Mouse (Mus musculus) liver, embryonic 13.5 days (tissue): Measurements from ENCODE around the gene Ripk1. TPM values are rescaled to one million over a fixed set of nuclear protein-coding genes. Genes with fewer than 3 reads are reported as not detected.
A peak's percentile ranks its signal among the peaks of the same experiment; 100 is the strongest.
"Not testable (repeated sequence)": the region's sequence is repeated elsewhere in the genome, so short reads cannot be mapped to it uniquely, and the experiment has no call there.

Experiments used
- ATAC-seq: fragments of 200-750 bp; cut with Nextera tagmentation; 2 replicates; pipeline ENCODE4 v1.8.0; 2017; ENCODE audit warnings: low read depth, mild to moderate bottlenecking, moderate number of reproducible peaks, moderate library complexity
- DNase-seq: peaks from one replicate; pipeline ENCODE4 v3.0.0; 2022
- H3K27ac ChIP-seq: fragments of 300-500 bp; sonication (generic); 2 replicates; pipeline ENCODE4 v1.5.1; 2015; ENCODE audit warnings: moderate library complexity, mild to moderate bottlenecking, inconsistent platforms
- H3K27me3 ChIP-seq: fragments of 300-500 bp; sonication (generic); 2 replicates; pipeline ENCODE4 v1.6.1; 2015; ENCODE audit warnings: mild to moderate bottlenecking, inconsistent platforms
- H3K36me3 ChIP-seq: fragments of 300-500 bp; sonication (generic); 2 replicates; pipeline ENCODE4 v1.6.1; 2015; ENCODE audit warnings: mild to moderate bottlenecking, inconsistent platforms
- H3K4me1 ChIP-seq: fragments of 300-500 bp; sonication (generic); replicated peaks from 2 replicates; pipeline ENCODE4 v1.6.1; 2015; ENCODE audit warnings: inconsistent platforms
- H3K4me2 ChIP-seq: fragments of 300-500 bp; sonication (generic); 2 replicates; pipeline ENCODE4 v1.6.1; 2015; ENCODE audit warnings: inconsistent platforms, mild to moderate bottlenecking, moderate library complexity
- H3K4me3 ChIP-seq: fragments of 300-500 bp; sonication (generic); replicated peaks from 2 replicates; pipeline ENCODE4 v1.5.1; 2015; ENCODE audit warnings: mild to moderate bottlenecking, inconsistent platforms
- H3K9ac ChIP-seq: fragments of 300-500 bp; sonication (generic); 2 replicates; pipeline ENCODE4 v1.6.1; 2015; ENCODE audit warnings: mild to moderate bottlenecking, inconsistent platforms
- H3K9me3 ChIP-seq: fragments of 300-500 bp; sonication (generic); replicated peaks from 2 replicates; pipeline ENCODE4 v1.6.1; 2016; ENCODE audit warnings: inconsistent platforms
- WGBS: fragments of 180-500 bp; shearing (Covaris S2); methylation state at CpG from one replicate; pipeline ENCODE4 v1.1.7; 2015; ENCODE audit not compliant: insufficient replicate concordance; 5-methylcytosine and 5-hydroxymethylcytosine counted together
- polyA plus RNA-seq: library from polyadenylated mRNA; unstranded; fragments of >200 nt; fragmentation: Nextera tagmentation; extraction: Ambion mirVana; gene quantifications from 2 replicates; pipeline ENCODE4 v1.2.1, GENCODE M21; 2015

Gene Ripk1
- polyA plus RNA-seq, 1 experiment from 2014 or later, result 11.6 TPM

DNA sequence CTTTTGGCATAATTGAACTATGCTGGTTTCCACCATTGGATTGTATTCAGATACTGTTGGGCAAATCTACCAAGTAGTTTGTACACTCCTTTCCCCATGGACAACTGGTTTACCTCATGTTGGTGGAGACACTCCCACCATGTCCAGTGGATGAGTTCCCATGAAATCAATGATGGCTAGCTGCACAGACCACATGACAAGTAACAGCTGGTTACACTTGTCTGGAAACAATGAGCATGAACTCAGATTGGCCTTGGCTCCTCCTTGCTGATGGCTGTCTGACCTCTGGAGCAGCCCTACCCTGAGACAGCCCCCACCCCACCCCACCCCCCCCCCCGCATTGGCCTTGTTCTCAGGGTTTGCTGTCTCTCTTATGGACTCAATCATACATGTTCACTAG, 55.1 kb downstream of the Ripk1 start:
- Histone ChIP-seq H3K9ac (no peak overlapping the region), H3K36me3 (peaks cover 7% of the 10 kb centered on the region), H3K4me2 (no peak overlapping the region), H3K4me1 (peaks cover 8% of the 10 kb centered on the region), H3K27ac (no peak overlapping the region), H3K4me3 (no peak overlapping the region), H3K9me3 (no peaks in the 10 kb centered on the region), H3K27me3 (no peaks in the 10 kb centered on the region)
- no peak for ATAC-seq
- 68% methylated on average over 1 of the region's 1 CpGs for WGBS
- DNase-seq, result no peak

DNA sequence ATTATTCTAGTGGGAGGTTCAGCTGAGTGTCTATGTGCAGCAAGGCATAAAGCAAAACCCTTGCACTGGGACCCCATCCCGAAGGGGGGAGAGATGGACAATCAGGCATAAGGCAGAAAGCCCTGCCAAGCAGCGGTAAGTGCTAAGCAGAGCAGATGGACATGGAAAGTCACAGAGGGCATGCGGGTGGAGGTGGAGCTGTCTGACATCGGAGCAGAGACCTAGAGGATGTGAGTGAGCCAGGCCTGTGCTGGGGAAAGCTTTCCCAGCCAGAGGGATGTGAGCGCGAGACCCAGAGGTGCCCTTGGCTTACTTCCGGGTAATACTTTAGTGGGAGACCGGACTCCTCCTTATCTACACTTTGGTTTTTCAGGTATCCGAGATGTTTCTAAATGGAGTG, 57.9 kb downstream of the Ripk1 start:
- Histone ChIP-seq H3K4me1 (no peaks in the 10 kb centered on the region), H3K9me3 (no peaks in the 10 kb centered on the region), H3K9ac (no peak overlapping the region), H3K27me3 (no peaks in the 10 kb centered on the region), H3K36me3 (peaks cover 7% of the 10 kb centered on the region), H3K27ac (no peak overlapping the region), H3K4me3 (no peak overlapping the region), H3K4me2 (no peak overlapping the region)
- WGBS, result 74% methylated on average over 9 of the region's 9 CpGs
- DNase-seq (no peak), ATAC-seq (no peak)

DNA sequence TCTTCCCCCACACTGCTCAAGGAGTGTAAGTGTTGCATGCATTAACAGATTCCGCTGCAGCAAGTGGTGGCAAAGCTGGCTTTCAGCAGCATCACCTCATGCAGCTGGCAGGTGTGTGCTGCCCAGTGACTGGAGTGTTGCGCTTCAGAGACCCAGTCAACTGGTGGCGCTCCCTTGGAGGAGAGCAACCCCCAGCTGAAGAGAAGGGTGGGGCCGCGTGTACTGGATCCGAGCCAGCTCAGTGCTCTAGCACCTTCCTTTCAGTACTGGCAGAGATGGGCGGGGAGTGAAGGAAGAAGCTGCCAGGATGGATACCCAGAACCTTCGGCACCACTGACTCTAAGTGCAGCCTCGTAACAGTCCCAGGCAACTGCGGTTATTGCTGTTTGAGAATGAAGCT, 60.3 kb downstream of the Ripk1 start:
- Histone ChIP-seq H3K4me3 (no peak overlapping the region), H3K4me2 (no peak overlapping the region), H3K27me3 (no peaks in the 10 kb centered on the region), H3K27ac (no peak overlapping the region), H3K9me3 (no peaks in the 10 kb centered on the region), H3K4me1 (no peaks in the 10 kb centered on the region), H3K36me3 (no peaks in the 10 kb centered on the region), H3K9ac (no peak overlapping the region)
- DNase-seq (no peak), ATAC-seq (no peak)
- WGBS, result 74% methylated on average over 10 of the region's 10 CpGs

DNA sequence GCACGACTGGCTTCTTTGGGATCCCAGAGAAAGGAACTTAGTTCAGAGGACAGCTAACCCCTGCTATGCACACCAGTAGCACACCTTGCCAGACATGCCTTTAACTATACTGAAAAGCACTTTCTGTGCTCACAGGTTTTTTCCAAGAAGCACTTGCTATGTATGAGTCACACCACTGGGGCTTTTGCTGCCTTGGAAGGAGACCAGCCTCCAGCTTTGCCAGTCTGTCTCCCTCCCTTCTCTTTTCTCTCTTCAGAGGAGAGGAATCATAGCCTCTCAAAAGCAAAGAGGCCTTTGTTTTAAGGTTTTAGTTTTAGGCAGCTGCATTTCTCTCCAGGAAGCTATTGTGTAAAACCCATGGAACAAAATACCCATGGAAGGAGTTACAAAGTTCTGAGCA, 64.2 kb downstream of the Ripk1 start:
- H3K9ac ChIP-seq, result no peak overlapping the region
- no peaks in the 10 kb centered on the region for H3K9me3 ChIP-seq
- ATAC-seq (no peak), DNase-seq (no peak)
- H3K4me3 ChIP-seq, result no peak overlapping the region
- H3K4me1 ChIP-seq, result no peaks in the 10 kb centered on the region; the same call in 1 of the 2 replicates
- no peaks in the 10 kb centered on the region for H3K27me3 ChIP-seq
- no peak overlapping the region for H3K4me2 ChIP-seq
- no peak overlapping the region for H3K27ac ChIP-seq
- 53% methylated on average over 1 of the region's 1 CpGs for WGBS
- H3K36me3 ChIP-seq, result no peaks in the 10 kb centered on the region

DNA sequence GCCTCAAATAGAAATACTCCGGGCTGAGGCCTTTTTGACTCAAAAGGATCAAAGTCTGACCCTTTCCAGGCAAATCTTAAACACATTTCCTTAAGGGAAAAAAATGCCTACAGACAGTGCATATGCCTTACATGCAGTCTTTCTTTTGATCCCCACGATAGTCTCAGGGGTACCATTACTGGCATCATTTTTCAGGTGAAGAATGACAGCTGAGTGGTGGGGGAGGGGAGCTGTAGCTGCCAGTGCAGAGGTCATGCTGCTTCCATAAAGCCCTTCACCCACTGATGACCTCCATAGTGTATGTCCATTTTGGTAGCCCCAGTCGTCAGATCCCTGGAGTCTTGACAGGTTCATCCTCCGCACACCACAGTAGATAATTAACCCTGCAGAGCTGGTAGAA, 68.1 kb downstream of the Ripk1 start:
- Histone ChIP-seq H3K27me3 (no peaks in the 10 kb centered on the region), H3K9me3 (no peaks in the 10 kb centered on the region), H3K4me3 (no peak overlapping the region), H3K36me3 (peaks cover 6% of the 10 kb centered on the region), H3K9ac (no peak overlapping the region), H3K4me1 (no peaks in the 10 kb centered on the region; the same call in 1 of the 2 replicates), H3K4me2 (no peak overlapping the region), H3K27ac (no peak overlapping the region)
- WGBS, result 71% methylated on average over 4 of the region's 4 CpGs
- DNase-seq (no peak), ATAC-seq (no peak)

DNA sequence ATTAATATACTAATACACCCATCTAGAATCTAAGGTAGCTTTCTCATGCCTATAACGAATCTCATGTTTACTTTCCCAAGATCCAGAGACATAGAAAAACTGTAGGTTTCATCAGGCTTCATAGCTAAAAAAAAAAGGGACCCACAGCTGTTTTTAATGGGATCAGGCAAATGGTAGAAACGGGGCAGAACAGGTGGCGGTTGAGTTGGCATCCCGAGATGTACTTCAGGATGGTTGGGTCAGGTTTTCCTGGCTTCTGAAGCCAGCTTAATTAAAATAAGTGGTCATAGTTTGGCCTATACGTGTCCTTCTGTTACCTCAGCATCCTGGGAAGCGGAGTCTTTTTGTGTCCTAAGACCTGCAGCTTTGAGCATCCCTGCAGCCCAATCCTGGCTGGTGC, 69.7 kb downstream of the Ripk1 start:
- DNase-seq (no peak), ATAC-seq (no peak)
- Histone ChIP-seq H3K4me3 (no peak overlapping the region), H3K4me2 (no peak overlapping the region), H3K9ac (no peak overlapping the region), H3K27ac (no peak overlapping the region), H3K9me3 (no peaks in the 10 kb centered on the region), H3K36me3 (peaks cover 13% of the 10 kb centered on the region), H3K4me1 (peaks cover 6% of the 10 kb centered on the region), H3K27me3 (no peaks in the 10 kb centered on the region)
- WGBS, result 74% methylated on average over 6 of the region's 6 CpGs

DNA sequence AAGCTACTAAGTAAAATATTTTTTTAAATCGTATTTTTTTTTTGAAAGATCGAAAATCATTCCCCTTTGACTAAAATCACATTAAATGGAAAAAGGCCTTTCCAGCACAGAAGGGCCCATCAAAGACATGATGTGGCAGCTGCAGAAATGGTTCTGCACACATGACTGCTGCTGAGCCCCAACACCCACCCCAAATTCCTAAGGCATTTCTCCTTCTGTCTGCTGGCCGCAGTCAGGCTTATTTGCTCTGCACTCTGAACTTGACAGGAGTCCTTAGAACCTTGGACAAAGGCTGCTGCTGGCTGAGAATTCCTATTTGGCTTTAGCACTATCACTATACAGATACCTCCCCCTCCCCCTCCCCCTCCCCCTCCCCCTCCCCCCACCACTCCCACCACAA, 70.7 kb downstream of the Ripk1 start:
- H3K4me3 ChIP-seq, result no peak overlapping the region
- no peak overlapping the region for H3K27ac ChIP-seq
- 73% methylated on average over 3 of the region's 3 CpGs for WGBS
- no peaks in the 10 kb centered on the region for H3K27me3 ChIP-seq
- no peak for ATAC-seq
- H3K9me3 ChIP-seq, result no peaks in the 10 kb centered on the region
- no peak overlapping the region for H3K9ac ChIP-seq
- H3K4me1 ChIP-seq, result peaks cover 13% of the 10 kb centered on the region
- H3K4me2 ChIP-seq, result no peak overlapping the region
- H3K36me3 ChIP-seq, result peaks cover 13% of the 10 kb centered on the region
- no peak for DNase-seq

DNA sequence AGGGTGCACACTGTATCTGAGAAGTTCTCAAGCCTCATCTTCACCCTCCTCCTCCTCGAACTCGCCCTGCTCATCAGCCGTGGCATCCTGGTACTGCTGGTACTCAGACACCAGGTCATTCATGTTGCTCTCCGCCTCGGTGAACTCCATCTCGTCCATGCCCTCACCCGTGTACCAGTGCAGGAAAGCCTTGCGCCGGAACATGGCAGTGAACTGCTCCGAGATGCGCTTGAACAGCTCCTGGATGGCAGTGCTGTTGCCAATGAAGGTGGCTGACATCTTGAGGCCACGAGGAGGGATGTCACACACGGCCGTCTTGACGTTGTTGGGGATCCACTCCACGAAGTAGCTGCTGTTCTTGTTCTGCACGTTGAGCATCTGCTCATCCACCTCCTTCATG, 72.3 kb downstream of the Ripk1 start:
- not testable (repeated sequence) for H3K4me2 ChIP-seq, DNase-seq, H3K9me3 ChIP-seq, H3K27me3 ChIP-seq, H3K9ac ChIP-seq, H3K27ac ChIP-seq, ATAC-seq, H3K4me3 ChIP-seq
- WGBS, result 67% methylated on average over 11 of the region's 17 CpGs
- Histone ChIP-seq H3K4me1 (peaks cover 23% of the 10 kb centered on the region), H3K36me3 (peaks cover 13% of the 10 kb centered on the region)

DNA sequence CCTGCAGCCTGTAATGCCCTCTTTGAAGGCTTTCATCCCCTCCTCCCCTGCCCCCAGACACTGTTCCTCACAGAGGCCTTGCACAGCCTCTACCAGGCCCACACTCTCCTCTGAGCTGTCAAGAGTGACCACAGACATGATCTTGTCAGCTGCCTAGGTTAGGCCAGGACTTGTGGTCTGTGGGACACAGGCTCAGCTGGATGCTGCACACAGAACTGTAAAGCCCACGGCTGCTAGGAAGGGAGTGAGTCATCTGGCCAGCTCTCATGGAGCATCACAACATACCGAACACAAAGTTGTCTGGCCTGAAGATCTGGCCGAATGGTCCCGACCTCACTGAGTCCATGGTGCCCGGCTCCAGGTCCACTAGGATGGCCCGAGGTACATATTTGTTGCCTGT, 73.7 kb downstream of the Ripk1 start:
- DNase-seq, H3K9me3 ChIP-seq, H3K4me2 ChIP-seq, H3K4me3 ChIP-seq, H3K27ac ChIP-seq, H3K9ac ChIP-seq, ATAC-seq: not testable (repeated sequence)
- WGBS, result 74% methylated on average over 6 of the region's 6 CpGs
- Histone ChIP-seq H3K4me1 (peaks cover 23% of the 10 kb centered on the region), H3K36me3 (peaks cover 13% of the 10 kb centered on the region), H3K27me3 (peaks cover 13% of the 10 kb centered on the region; the same call in 1 of the 2 replicates)

DNA sequence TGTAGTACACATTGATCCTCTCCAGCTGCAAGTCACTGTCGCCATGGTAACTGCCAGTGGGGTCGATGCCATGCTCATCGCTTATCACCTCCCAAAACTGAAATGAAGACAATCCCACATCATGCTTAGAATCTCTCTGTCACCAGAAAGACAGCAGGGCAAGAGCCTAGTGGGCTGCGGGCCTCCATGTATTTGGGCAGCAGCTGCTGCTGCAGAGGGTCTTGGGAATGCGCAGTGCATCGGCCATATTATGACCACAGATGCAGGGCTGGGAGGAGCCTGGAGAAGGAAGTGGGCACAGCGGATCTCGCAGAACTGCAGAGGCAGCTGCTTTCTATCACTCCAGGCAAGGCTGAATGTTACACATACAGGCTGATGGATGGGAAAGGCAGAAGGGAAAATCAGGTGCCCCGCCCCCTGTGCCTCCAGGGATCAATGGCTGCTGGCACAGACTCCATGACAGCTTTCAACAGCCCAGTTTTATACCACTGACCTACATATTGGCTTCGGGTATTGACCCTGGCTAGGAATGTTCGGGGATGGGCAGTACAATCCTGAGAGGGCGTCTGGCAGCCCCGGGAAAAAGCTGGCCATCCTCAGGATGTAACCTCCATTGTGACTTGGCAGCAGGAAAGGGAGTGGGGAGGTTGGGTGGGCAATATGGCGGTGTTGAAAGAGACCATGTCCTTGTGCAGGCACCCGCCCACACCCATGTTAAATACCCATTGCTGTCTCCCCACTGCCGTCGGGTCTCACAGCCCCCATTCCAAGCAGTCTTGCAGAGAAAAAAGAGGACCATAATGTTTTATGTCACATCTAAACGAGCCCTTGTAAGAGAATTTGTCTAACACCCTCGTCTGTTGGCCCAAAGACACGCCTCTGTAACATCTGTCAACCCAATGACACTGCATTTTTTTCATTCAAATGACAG, 74.7 kb downstream of the Ripk1 start:
- Histone ChIP-seq H3K27me3 (peaks cover 13% of the 10 kb centered on the region; the same call in 1 of the 2 replicates), H3K9me3 (no peaks in the 10 kb centered on the region), H3K36me3 (peaks cover 13% of the 10 kb centered on the region), H3K9ac (peak overlapping the region; percentile 81), H3K4me1 (peaks cover 23% of the 10 kb centered on the region), H3K4me2 (peak overlapping the region; percentile 86), H3K27ac (peak overlapping the region; percentile 74; the same call in 1 of the 2 replicates), H3K4me3 (peak overlapping the region; percentile 71)
- WGBS, result 41% methylated on average over 20 of the region's 20 CpGs
- DNase-seq (peak; percentile 24), ATAC-seq (0 out of 2 replicates have a peak, but pooled peaks have one; percentile 22)

DNA sequence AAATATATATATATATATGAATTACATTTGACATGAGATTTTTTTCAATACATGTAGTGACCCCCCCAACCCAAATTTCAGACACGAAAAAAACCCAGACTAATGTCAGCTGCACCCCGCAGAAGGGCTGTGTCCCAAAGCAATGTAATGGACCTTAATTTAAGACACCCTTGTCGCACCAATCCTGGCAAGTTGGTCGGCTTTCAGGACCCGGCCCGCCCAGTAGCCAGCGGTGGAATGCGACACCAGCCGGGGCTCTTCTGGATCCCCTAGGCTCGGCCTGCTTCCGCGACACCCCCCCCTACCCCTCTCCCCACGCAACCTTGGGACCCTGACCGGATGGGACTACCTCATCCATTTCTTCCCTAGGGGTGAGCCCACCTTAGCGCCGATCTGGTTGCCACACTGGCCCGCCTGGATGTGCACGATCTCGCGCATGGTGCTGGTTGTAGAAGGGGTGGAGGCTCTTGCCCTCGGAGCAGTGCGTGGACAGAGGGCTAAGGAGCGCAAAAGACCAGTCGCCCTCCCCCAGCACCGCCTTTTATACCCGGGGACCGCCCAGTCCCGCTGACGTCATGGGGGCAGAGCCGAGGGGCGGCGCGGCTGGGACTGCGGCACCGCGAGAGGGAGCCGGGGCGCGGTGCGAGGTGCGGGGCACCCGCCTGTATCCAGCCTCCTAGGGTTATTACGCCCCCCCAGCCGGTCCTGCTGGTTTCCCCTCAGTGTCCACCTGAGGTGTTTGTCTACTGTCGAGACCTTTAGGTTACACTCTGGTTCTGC, 75.5 kb downstream of the Ripk1 start, which contains the start of gene Tubb2a:
Gene Tubb2a, minus strand, starts transcription at position 516 of the 780 bp plus-strand sequence.
- Histone ChIP-seq H3K36me3 (peaks cover 13% of the 10 kb centered on the region), H3K9ac (peak within 1 kb of the TSS; percentile 81), H3K9me3 (no peaks in the 10 kb centered on the region), H3K4me1 (peaks cover 23% of the 10 kb centered on the region), H3K4me3 (peak within 1 kb of the TSS; percentile 71), H3K27me3 (peaks cover 13% of the 10 kb centered on the region; the same call in 1 of the 2 replicates), H3K27ac (peak within 1 kb of the TSS; percentile 74), H3K4me2 (peak within 1 kb of the TSS; percentile 86)
- WGBS, result under 1% methylated on average over 37 of the region's 45 CpGs
- DNase-seq, result peak; percentile 88
- ATAC-seq, result peak; percentile 92
